Mouse (Mus musculus): Measurements from ENCODE around the gene Vmp1. TPM values are rescaled to one million over a fixed set of nuclear protein-coding genes. Genes with fewer than 3 reads are reported as not detected.

Vmp1 gene
- polyA plus RNA-seq, 1 experiment from 2014 or later = 173 TPM

DNA sequence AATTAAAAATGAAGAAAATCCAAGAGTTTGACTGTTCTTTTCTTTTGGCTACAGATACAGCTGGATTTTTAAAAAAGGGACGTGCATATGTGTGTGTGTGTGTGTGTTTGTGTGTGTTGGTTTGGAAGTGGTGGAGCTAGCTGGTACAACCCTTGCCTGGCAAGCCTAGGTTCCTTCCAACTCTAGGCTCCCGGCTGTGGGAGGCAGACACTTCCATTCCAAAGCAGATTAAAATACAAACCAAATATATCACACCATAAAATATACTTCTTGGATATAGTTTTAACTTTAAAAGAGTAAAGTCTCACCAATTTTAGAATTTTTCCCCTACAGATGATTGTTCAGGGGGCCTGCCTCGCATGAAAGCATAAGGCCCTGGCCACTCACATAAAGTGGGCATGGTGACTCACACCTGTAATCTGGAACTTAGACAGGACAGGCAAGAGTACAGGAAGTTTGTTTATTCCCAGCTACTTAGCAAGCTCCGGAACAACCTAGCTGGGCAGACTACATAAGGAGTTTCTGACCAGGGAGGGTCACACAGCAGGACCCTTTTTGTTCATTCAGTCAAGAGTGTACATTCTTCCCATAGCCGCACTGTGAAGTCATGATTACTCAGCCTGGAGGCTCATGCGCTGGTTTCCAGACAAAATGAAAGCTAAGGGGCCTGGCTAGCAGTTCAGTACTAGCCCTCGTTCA lies 37.4 kb downstream of the Vmp1 start:
- Histone ChIP-seq H3K4me1 (ENCODE audit: insufficient read depth, low read length) (no peaks in the 10 kb centered on the region), H3K27me3 (ENCODE audit: insufficient read depth, low read length) (no peaks in the 10 kb centered on the region), H3K9me3 (ENCODE audit: low read length) (no peaks in the 10 kb centered on the region), H3K36me3 (ENCODE audit: insufficient read depth, low read length) (0 out of 2 replicates have a peak, but pooled peaks cover 6% of the 10 kb centered on the region), H3K4me3 (ENCODE audit: low read length) (no peak overlapping the region), H3K27ac (ENCODE audit: low read length) (peak overlapping the region; percentile 44; the same call in 1 of the 2 replicates), H3K9ac (replicated peaks; ENCODE audit: low read length) (no peak overlapping the region), H3K4me2 (replicated peaks; ENCODE audit: low read depth, low read length) (no peak overlapping the region)
- ATAC-seq (ENCODE audit: low FRiP score, low TSS enrichment) = no peak
- WGBS = 72% methylated on average over 7 of the region's 7 CpGs

DNA sequence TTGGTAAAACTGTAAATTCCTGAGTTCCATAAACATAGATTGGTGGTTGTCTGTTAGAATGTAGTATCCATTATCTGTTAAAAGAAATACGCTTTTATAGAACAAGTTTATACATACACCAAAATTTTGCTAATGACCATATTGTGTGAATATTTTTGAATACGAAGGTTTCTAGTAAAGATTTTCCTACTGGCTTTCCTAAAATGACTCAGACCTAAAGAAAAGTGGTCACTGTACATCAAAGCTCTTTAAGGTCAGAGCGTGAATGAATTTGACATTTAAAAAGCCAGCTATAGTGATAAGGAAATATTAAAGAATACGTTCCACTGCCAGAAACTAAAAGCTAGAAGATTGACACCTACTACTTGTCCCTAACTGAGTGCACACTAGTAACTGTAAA lies 39.1 kb downstream of the Vmp1 start:
- Histone ChIP-seq H3K27ac (ENCODE audit: low read length) (no peak overlapping the region), H3K36me3 (ENCODE audit: insufficient read depth, low read length) (0 out of 2 replicates have a peak, but pooled peaks cover 6% of the 10 kb centered on the region), H3K4me3 (ENCODE audit: low read length) (no peak overlapping the region), H3K27me3 (ENCODE audit: insufficient read depth, low read length) (no peaks in the 10 kb centered on the region), H3K4me1 (ENCODE audit: insufficient read depth, low read length) (no peaks in the 10 kb centered on the region), H3K4me2 (replicated peaks; ENCODE audit: low read depth, low read length) (no peak overlapping the region), H3K9ac (replicated peaks; ENCODE audit: low read length) (no peak overlapping the region), H3K9me3 (ENCODE audit: low read length) (no peaks in the 10 kb centered on the region)
- ATAC-seq (ENCODE audit: low FRiP score, low TSS enrichment) = no peak
- 92% methylated on average over 4 of the region's 4 CpGs for WGBS

DNA sequence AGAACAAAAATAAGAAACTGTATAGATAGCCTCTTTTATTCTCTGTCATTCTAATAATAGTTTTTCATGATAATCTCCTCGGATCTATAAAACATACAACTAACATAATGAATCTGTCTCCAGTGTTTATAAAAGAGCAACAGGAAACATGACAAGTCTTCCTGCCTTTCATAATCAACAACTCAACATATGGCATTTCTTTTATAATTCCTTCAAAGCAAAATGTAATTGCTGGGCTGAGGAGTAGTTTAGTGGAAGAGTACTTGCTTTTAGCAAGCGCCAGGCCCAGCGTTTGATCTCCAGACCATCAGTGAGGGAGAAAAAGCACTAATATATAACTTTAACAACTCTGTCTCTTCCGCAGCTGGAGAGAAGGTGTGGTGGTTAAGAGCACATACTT lies 41.9 kb downstream of the Vmp1 start:
- Histone ChIP-seq H3K4me1 (ENCODE audit: insufficient read depth, low read length) (no peaks in the 10 kb centered on the region), H3K9me3 (ENCODE audit: low read length) (no peaks in the 10 kb centered on the region), H3K27me3 (ENCODE audit: insufficient read depth, low read length) (no peaks in the 10 kb centered on the region), H3K4me3 (ENCODE audit: low read length) (no peak overlapping the region), H3K27ac (ENCODE audit: low read length) (peak overlapping the region; percentile 66; the same call in 1 of the 2 replicates), H3K4me2 (replicated peaks; ENCODE audit: low read depth, low read length) (no peak overlapping the region), H3K36me3 (ENCODE audit: insufficient read depth, low read length) (0 out of 2 replicates have a peak, but pooled peaks cover 6% of the 10 kb centered on the region), H3K9ac (replicated peaks; ENCODE audit: low read length) (no peak overlapping the region)
- 58% methylated on average over 4 of the region's 4 CpGs for WGBS
- no peak for ATAC-seq (ENCODE audit: low FRiP score, low TSS enrichment)

DNA sequence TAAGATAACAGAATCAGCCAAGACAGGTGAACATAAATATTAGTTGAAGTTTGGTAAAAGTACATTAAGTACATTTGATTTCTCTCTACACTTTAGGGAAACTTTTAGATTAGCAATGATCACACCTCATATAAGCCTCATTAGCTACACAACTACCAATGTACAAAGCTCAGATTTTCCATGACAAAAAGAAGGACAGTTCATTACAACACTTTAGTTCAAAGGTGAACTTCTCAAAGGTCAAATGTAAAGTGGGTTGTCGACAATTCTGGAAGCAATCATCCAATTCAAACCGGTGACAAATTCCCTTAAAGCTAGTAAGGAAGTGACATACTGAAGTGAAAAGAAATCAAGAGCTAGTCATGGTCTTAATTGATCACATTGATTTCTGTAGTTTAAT lies 45.9 kb downstream of the Vmp1 start:
- no peak for ATAC-seq (ENCODE audit: low FRiP score, low TSS enrichment)
- Histone ChIP-seq H3K27ac (ENCODE audit: low read length) (no peak overlapping the region), H3K9ac (replicated peaks; ENCODE audit: low read length) (no peak overlapping the region), H3K4me3 (ENCODE audit: low read length) (no peak overlapping the region), H3K9me3 (ENCODE audit: low read length) (no peaks in the 10 kb centered on the region), H3K36me3 (ENCODE audit: insufficient read depth, low read length) (peaks cover 13% of the 10 kb centered on the region; the same call in 1 of the 2 replicates), H3K4me2 (replicated peaks; ENCODE audit: low read depth, low read length) (no peak overlapping the region), H3K4me1 (ENCODE audit: insufficient read depth, low read length) (no peaks in the 10 kb centered on the region), H3K27me3 (ENCODE audit: insufficient read depth, low read length) (no peaks in the 10 kb centered on the region)
- 56% methylated on average over 2 of the region's 2 CpGs for WGBS

DNA sequence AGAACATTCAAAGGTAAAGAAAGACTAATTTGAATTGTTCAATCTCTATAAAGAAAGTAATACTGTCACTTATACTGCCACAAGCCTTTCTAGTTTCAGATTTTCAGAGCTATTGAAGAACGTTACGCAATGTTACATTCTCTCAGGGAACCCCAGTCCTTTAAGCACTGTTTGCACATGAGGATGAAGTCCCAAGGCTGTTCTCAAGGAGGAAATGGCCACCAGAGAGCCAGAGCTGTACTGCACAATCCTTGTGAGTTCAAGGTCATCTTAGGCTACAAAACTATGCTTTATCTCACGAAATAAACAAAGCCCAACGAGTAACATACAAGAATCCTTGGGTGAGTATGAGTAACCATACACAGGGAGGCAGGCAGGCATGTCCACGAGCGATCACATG lies 49.2 kb downstream of the Vmp1 start:
- Histone ChIP-seq H3K9me3 (ENCODE audit: low read length) (no peaks in the 10 kb centered on the region), H3K4me3 (ENCODE audit: low read length) (no peak overlapping the region), H3K36me3 (ENCODE audit: insufficient read depth, low read length) (peaks cover 10% of the 10 kb centered on the region), H3K27me3 (ENCODE audit: insufficient read depth, low read length) (no peaks in the 10 kb centered on the region), H3K4me1 (ENCODE audit: insufficient read depth, low read length) (no peaks in the 10 kb centered on the region), H3K27ac (ENCODE audit: low read length) (no peak overlapping the region), H3K4me2 (replicated peaks; ENCODE audit: low read depth, low read length) (no peak overlapping the region), H3K9ac (replicated peaks; ENCODE audit: low read length) (no peak overlapping the region)
- 95% methylated on average over 6 of the region's 6 CpGs for WGBS
- ATAC-seq (ENCODE audit: low FRiP score, low TSS enrichment) = no peak

DNA sequence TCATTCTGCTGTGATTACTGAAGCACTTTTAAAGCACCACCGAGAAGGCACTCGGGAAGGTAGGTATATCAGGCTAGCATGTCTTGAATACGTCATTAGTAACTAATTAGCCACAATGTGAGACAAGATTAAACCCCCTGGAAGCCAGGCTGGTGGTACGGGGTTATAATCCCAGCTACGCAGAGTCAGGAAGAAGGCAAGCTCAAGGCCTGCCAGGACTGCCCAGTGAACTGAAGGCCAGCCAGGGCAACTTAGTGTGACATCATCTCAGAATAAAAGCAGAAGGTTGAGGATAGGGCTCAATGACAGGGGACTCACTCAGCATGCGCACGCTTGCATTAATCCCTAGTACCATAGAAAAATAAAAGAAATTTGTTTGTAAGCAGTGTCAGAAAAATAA lies 53.7 kb downstream of the Vmp1 start:
- Histone ChIP-seq H3K9ac (replicated peaks; ENCODE audit: low read length) (no peak overlapping the region), H3K36me3 (ENCODE audit: insufficient read depth, low read length) (peaks cover 10% of the 10 kb centered on the region), H3K9me3 (ENCODE audit: low read length) (no peaks in the 10 kb centered on the region), H3K4me1 (ENCODE audit: insufficient read depth, low read length) (0 out of 2 replicates have a peak, but pooled peaks cover 3% of the 10 kb centered on the region), H3K27me3 (ENCODE audit: insufficient read depth, low read length) (no peaks in the 10 kb centered on the region), H3K27ac (ENCODE audit: low read length) (no peak overlapping the region), H3K4me2 (replicated peaks; ENCODE audit: low read depth, low read length) (no peak overlapping the region), H3K4me3 (ENCODE audit: low read length) (no peak overlapping the region)
- 86% methylated on average over 7 of the region's 7 CpGs for WGBS
- no peak for ATAC-seq (ENCODE audit: low FRiP score, low TSS enrichment)

DNA sequence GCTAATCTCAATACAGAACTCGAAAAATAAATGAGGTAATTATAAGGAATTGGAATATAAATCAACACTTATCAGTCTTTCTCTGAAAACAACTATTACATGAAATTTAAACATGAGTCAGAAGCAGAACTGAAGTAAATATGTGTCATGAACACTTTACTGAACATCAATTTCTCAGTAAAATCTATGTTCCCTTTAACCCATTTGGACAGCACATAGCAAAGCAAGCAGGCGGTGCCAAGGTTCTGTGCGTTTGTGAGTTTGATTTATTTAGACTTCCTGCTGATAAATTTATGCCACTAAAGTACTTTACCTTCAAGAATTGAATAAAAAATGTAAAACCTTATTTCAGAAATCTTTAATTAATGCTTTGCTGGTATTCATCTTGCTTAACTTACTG lies 54.2 kb downstream of the Vmp1 start:
- Histone ChIP-seq H3K27me3 (ENCODE audit: insufficient read depth, low read length) (no peaks in the 10 kb centered on the region), H3K9me3 (ENCODE audit: low read length) (no peaks in the 10 kb centered on the region), H3K4me2 (replicated peaks; ENCODE audit: low read depth, low read length) (no peak overlapping the region), H3K4me3 (ENCODE audit: low read length) (no peak overlapping the region), H3K4me1 (ENCODE audit: insufficient read depth, low read length) (0 out of 2 replicates have a peak, but pooled peaks cover 3% of the 10 kb centered on the region), H3K27ac (ENCODE audit: low read length) (no peak overlapping the region), H3K36me3 (ENCODE audit: insufficient read depth, low read length) (peaks cover 9% of the 10 kb centered on the region), H3K9ac (replicated peaks; ENCODE audit: low read length) (no peak overlapping the region)
- WGBS = 69% methylated on average over 3 of the region's 3 CpGs
- no peak for ATAC-seq (ENCODE audit: low FRiP score, low TSS enrichment)

DNA sequence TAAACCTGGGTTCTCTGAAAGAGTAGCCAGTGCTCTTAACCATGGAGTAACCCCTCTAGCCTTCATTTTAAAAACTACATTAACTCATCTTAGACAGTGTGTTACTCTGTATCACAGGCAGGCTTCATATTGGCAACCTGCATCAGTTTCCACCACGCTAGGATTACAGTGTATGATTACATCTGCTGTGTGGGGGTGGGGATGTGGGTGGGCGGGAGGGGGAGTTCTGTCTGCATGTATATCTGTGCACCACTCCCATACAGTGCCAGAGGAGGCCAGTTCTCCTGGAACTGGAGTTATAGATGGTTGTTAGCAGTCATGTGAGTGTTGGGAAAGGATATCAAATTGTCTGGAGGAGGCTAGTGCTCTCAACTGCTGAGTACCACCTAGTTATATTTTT lies 55.2 kb downstream of the Vmp1 start:
- Histone ChIP-seq H3K9me3 (ENCODE audit: low read length) (no peaks in the 10 kb centered on the region), H3K36me3 (ENCODE audit: insufficient read depth, low read length) (peaks cover 7% of the 10 kb centered on the region; the same call in 1 of the 2 replicates), H3K4me2 (replicated peaks; ENCODE audit: low read depth, low read length) (no peak overlapping the region), H3K27ac (ENCODE audit: low read length) (no peak overlapping the region), H3K9ac (replicated peaks; ENCODE audit: low read length) (no peak overlapping the region), H3K4me1 (ENCODE audit: insufficient read depth, low read length) (0 out of 2 replicates have a peak, but pooled peaks cover 3% of the 10 kb centered on the region), H3K27me3 (ENCODE audit: insufficient read depth, low read length) (no peaks in the 10 kb centered on the region), H3K4me3 (ENCODE audit: low read length) (no peak overlapping the region)
- ATAC-seq (ENCODE audit: low FRiP score, low TSS enrichment) = peak; percentile 46; the same call in 1 of the 2 replicates
- WGBS = 60% methylated on average over 2 of the region's 2 CpGs

DNA sequence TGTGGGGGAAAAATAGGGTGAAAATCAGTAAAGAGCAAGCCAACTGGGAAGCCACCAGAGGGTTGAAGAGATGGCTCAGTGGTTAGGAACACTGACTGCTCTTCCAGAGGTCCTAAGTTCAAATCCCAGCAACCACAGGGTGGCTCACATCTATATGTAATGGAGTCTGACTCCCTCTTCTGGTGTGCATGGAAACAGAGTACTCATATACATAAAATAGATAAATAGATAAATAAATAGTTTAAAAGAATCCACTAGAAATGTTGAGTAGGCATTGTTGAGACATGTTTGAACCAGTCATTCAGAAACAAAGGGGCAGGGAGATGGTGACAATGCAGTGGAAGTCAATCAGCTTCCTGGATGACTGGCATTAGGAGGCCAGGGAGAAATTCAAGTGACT lies 56.0 kb downstream of the Vmp1 start:
- Histone ChIP-seq H3K9me3 (ENCODE audit: low read length) (no peaks in the 10 kb centered on the region), H3K27ac (ENCODE audit: low read length) (no peak overlapping the region), H3K36me3 (ENCODE audit: insufficient read depth, low read length) (peaks cover 3% of the 10 kb centered on the region; the same call in 1 of the 2 replicates), H3K27me3 (ENCODE audit: insufficient read depth, low read length) (no peaks in the 10 kb centered on the region), H3K4me3 (ENCODE audit: low read length) (no peak overlapping the region), H3K4me2 (replicated peaks; ENCODE audit: low read depth, low read length) (no peak overlapping the region), H3K4me1 (ENCODE audit: insufficient read depth, low read length) (0 out of 2 replicates have a peak, but pooled peaks cover 3% of the 10 kb centered on the region), H3K9ac (replicated peaks; ENCODE audit: low read length) (no peak overlapping the region)
- no peak for ATAC-seq (ENCODE audit: low FRiP score, low TSS enrichment)

DNA sequence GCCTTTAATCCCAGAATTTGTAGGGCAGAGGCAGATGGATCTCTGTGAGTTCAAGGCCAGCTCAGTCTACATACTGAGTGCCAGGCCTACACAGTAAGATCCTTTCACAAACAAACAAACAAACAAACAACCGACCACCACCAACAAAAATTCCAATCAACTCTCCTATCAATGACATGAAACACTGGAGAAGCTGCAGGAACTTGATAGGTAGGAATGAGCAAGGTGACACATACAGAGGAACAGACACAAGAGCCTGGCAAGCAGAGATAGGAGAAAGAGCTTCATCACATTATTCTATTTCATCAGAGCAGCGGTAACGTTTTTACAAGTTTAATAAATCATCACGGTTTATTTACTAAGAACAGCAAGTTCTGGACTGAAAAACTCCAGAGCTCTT lies 56.9 kb downstream of the Vmp1 start:
- no peak overlapping the region for H3K4me2 ChIP-seq (replicated peaks; ENCODE audit: low read depth, low read length)
- peaks cover 3% of the 10 kb centered on the region; the same call in 1 of the 2 replicates for H3K36me3 ChIP-seq (ENCODE audit: insufficient read depth, low read length)
- H3K9ac ChIP-seq (replicated peaks; ENCODE audit: low read length) = no peak overlapping the region
- no peak overlapping the region for H3K4me3 ChIP-seq (ENCODE audit: low read length)
- H3K27ac ChIP-seq (ENCODE audit: low read length) = no peak overlapping the region
- H3K27me3 ChIP-seq (ENCODE audit: insufficient read depth, low read length) = no peaks in the 10 kb centered on the region
- H3K9me3 ChIP-seq (ENCODE audit: low read length) = no peaks in the 10 kb centered on the region
- WGBS = 82% methylated on average over 4 of the region's 4 CpGs
- 0 out of 2 replicates have a peak, but pooled peaks cover 3% of the 10 kb centered on the region for H3K4me1 ChIP-seq (ENCODE audit: insufficient read depth, low read length)
- ATAC-seq (ENCODE audit: low FRiP score, low TSS enrichment) = no peak

All from kidney, embryonic 16.5 days (tissue).